Mouse (Mus musculus): ENCODE results near the gene Fam240a.

DNA sequence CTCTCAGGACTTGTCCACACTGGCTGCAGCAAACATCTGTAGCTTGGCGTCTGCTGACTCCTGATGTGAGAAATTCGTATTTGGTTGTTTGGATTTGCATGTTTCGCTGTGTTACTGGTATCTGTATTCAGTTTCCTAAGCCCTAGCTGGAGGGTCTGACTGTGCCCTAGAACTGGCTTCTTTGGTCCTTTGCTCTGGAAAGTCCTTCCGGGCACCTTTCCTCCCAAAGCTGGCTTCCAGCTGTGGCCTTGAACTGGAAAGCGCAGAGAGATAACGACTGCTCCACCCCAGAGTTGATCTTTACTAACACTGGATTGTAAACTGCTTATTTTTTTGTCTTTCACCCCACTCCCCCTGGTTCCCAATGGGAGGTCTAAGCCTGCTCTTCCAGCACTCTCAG is 31.2 kb upstream of the Fam240a start:
- TF ChIP-seq POLR2A (IDR thresholded peaks at IDR 0.05; ENCODE audit: low read depth, low read length) (no peak), CTCF (IDR thresholded peaks at IDR 0.05; ENCODE audit: borderline replicate concordance, insufficient read depth, low read length) (no peak)

Data from embryonic fibroblast, embryonic 13.5 days (primary cell).